Mouse (Mus musculus) forebrain, embryonic 11.5 days (tissue): ENCODE data around the gene Lep. TPM values are rescaled to one million over a fixed set of nuclear protein-coding genes. Genes with fewer than 3 reads are reported as not detected.
A peak's percentile ranks its signal among the peaks of the same experiment; 100 is the strongest.

Experiments used
- ATAC-seq: fragments of 200-750 bp; cut with Nextera tagmentation; replicated peaks from 2 replicates; pipeline ENCODE4 v1.8.0; 2017; ENCODE audit warnings: moderate TSS enrichment; ENCODE audit not compliant: low FRiP score
- DNase-seq: peaks from one replicate; pipeline ENCODE4 v3.0.0-alpha.2; 2017; ENCODE audit warnings: low spot score
- H3K27ac ChIP-seq: fragments of 300-500 bp; sonication (generic); 2 replicates; pipeline ENCODE4 v1.5.1; 2014; ENCODE audit warnings: low read depth, low read length
- H3K27me3 ChIP-seq: fragments of 300-500 bp; sonication (generic); 2 replicates; pipeline ENCODE4 v1.6.1; 2014; ENCODE audit warnings: mild to moderate bottlenecking, low read length, mixed read lengths; ENCODE audit not compliant: control insufficient read depth, insufficient read depth
- H3K36me3 ChIP-seq: fragments of 300-500 bp; sonication (generic); 2 replicates; pipeline ENCODE4 v1.6.1; 2014; ENCODE audit warnings: mild to moderate bottlenecking, low read length, moderate library complexity, mixed read lengths; ENCODE audit not compliant: control insufficient read depth, insufficient read depth
- H3K4me1 ChIP-seq: fragments of 300-500 bp; sonication (generic); replicated peaks from 2 replicates; pipeline ENCODE4 v1.6.1; 2014; ENCODE audit warnings: low read length, mixed read lengths; ENCODE audit not compliant: control insufficient read depth, insufficient read depth
- H3K4me2 ChIP-seq: fragments of 300-500 bp; sonication (generic); 2 replicates; pipeline ENCODE4 v1.6.1; 2014; ENCODE audit warnings: low read depth, mild to moderate bottlenecking, low read length, moderate library complexity, mixed read lengths; ENCODE audit not compliant: severe bottlenecking
- H3K4me3 ChIP-seq: fragments of 300-500 bp; sonication (generic); 2 replicates; pipeline ENCODE4 v1.5.1; 2014; ENCODE audit warnings: low read depth, low read length
- H3K9ac ChIP-seq: fragments of 300-500 bp; sonication (generic); 2 replicates; pipeline ENCODE4 v1.6.1; 2014; ENCODE audit warnings: low read length
- H3K9me3 ChIP-seq: fragments of 300-500 bp; sonication (generic); 2 replicates; pipeline ENCODE4 v1.6.1; 2016; ENCODE audit warnings: low read length, mixed read lengths; ENCODE audit not compliant: control insufficient read depth
- WGBS: fragments of 180-500 bp; shearing (Covaris S2); extraction: QIAGEN DNeasy Blood & Tissue Kit; methylation state at CpG from one replicate; pipeline ENCODE4 v1.1.7; 2014; 5-methylcytosine and 5-hydroxymethylcytosine counted together
- polyA plus RNA-seq: library from polyadenylated mRNA; unstranded; fragments of >200 nt; fragmentation: Nextera tagmentation; extraction: Ambion mirVana; gene quantifications from 2 replicates; pipeline ENCODE4 v1.2.1, GENCODE M21; 2014

Lep gene
- polyA plus RNA-seq, 1 experiment from 2014 or later = not detected

GRCm38 (mm10) chr6:29032411-29032810 lies 27.6 kb upstream of the Lep start:
- Histone ChIP-seq H3K4me2 (no peak overlapping the region), H3K27ac (no peak overlapping the region), H3K9me3 (no peaks in the 10 kb centered on the region), H3K27me3 (no peaks in the 10 kb centered on the region), H3K9ac (no peak overlapping the region), H3K4me1 (no peaks in the 10 kb centered on the region), H3K36me3 (no peaks in the 10 kb centered on the region), H3K4me3 (no peak overlapping the region)
- 90% methylated on average over 12 of the region's 12 CpGs for WGBS
- ATAC-seq = no peak
- DNase-seq = no peak

- ATAC-seq = no peak
- 69% methylated on average over 7 of the region's 7 CpGs for WGBS
- no peak overlapping the region for H3K27ac ChIP-seq
These were observed 25.9 kb upstream of the Lep start for GRCm38 (mm10) chr6:29033981-29034646.

GRCm38 (mm10) chr6:29036698-29037097 lies 23.3 kb upstream of the Lep start:
- DNase-seq = no peak
- Histone ChIP-seq H3K4me1 (no peaks in the 10 kb centered on the region), H3K27ac (no peak overlapping the region), H3K4me3 (no peak overlapping the region), H3K9ac (no peak overlapping the region), H3K27me3 (no peaks in the 10 kb centered on the region), H3K36me3 (no peaks in the 10 kb centered on the region), H3K9me3 (no peaks in the 10 kb centered on the region), H3K4me2 (no peak overlapping the region)
- WGBS = 60% methylated on average over 4 of the region's 4 CpGs
- ATAC-seq = no peak

More at GRCm38 (mm10) chr6:29033981-29034646, 25.9 kb upstream of the Lep start:
- Histone ChIP-seq H3K9ac (no peak overlapping the region), H3K9me3 (no peaks in the 10 kb centered on the region), H3K4me2 (no peak overlapping the region), H3K27me3 (no peaks in the 10 kb centered on the region), H3K4me3 (no peak overlapping the region), H3K4me1 (no peaks in the 10 kb centered on the region), H3K36me3 (no peaks in the 10 kb centered on the region)
- DNase-seq = peak; percentile 27

- no peak overlapping the region for H3K27ac ChIP-seq
- no peaks in the 10 kb centered on the region for H3K9me3 ChIP-seq
- H3K27me3 ChIP-seq = no peaks in the 10 kb centered on the region
- DNase-seq = no peak
- H3K4me3 ChIP-seq = no peak overlapping the region
- no peak for ATAC-seq
- no peak overlapping the region for H3K9ac ChIP-seq
- H3K4me1 ChIP-seq = no peaks in the 10 kb centered on the region
- 88% methylated on average over 2 of the region's 2 CpGs for WGBS
- no peaks in the 10 kb centered on the region for H3K36me3 ChIP-seq
- H3K4me2 ChIP-seq = no peak overlapping the region
These were observed 19.8 kb upstream of the Lep start for GRCm38 (mm10) chr6:29040266-29040665.

GRCm38 (mm10) chr6:29044029-29044428 lies 16.0 kb upstream of the Lep start:
- no peak overlapping the region for H3K9ac ChIP-seq
- no peaks in the 10 kb centered on the region for H3K36me3 ChIP-seq
- no peak overlapping the region for H3K27ac ChIP-seq
- H3K9me3 ChIP-seq = no peaks in the 10 kb centered on the region
- no peak for DNase-seq
- no peak overlapping the region for H3K4me2 ChIP-seq
- no peaks in the 10 kb centered on the region for H3K4me1 ChIP-seq
- H3K27me3 ChIP-seq = no peaks in the 10 kb centered on the region
- no peak overlapping the region for H3K4me3 ChIP-seq
- no peak for ATAC-seq

GRCm38 (mm10) chr6:29049926-29050325 lies 10.1 kb upstream of the Lep start:
- DNase-seq (no peak), ATAC-seq (no peak)
- Histone ChIP-seq H3K9ac (no peak overlapping the region), H3K4me2 (no peak overlapping the region), H3K4me1 (no peaks in the 10 kb centered on the region), H3K27me3 (no peaks in the 10 kb centered on the region), H3K9me3 (no peaks in the 10 kb centered on the region), H3K27ac (no peak overlapping the region), H3K36me3 (no peaks in the 10 kb centered on the region), H3K4me3 (no peak overlapping the region)
- 64% methylated on average over 5 of the region's 5 CpGs for WGBS

GRCm38 (mm10) chr6:29052188-29052587 lies 7.8 kb upstream of the Lep start:
- no peak for DNase-seq
- H3K4me2 ChIP-seq = no peak overlapping the region
- WGBS = 70% methylated on average over 9 of the region's 9 CpGs

GRCm38 (mm10) chr6:29053181-29053580 lies 6.8 kb upstream of the Lep start:
- H3K9ac ChIP-seq = no peak overlapping the region
- no peak overlapping the region for H3K4me2 ChIP-seq
- H3K9me3 ChIP-seq = no peaks in the 10 kb centered on the region
- H3K4me1 ChIP-seq = no peaks in the 10 kb centered on the region
- DNase-seq (no peak), ATAC-seq (no peak)
- H3K4me3 ChIP-seq = no peak overlapping the region
- no peaks in the 10 kb centered on the region for H3K36me3 ChIP-seq
- WGBS = 82% methylated on average over 7 of the region's 7 CpGs
- H3K27ac ChIP-seq = no peak overlapping the region
- H3K27me3 ChIP-seq = no peaks in the 10 kb centered on the region

More at GRCm38 (mm10) chr6:29052188-29052587, 7.8 kb upstream of the Lep start:
- H3K36me3 ChIP-seq = no peaks in the 10 kb centered on the region
- H3K4me3 ChIP-seq = no peak overlapping the region
- H3K4me1 ChIP-seq = no peaks in the 10 kb centered on the region
- H3K27me3 ChIP-seq = no peaks in the 10 kb centered on the region
- no peak overlapping the region for H3K9ac ChIP-seq
- ATAC-seq = no peak
- no peak overlapping the region for H3K27ac ChIP-seq
- no peaks in the 10 kb centered on the region for H3K9me3 ChIP-seq

GRCm38 (mm10) chr6:29056377-29056776 lies 3.6 kb upstream of the Lep start:
- Histone ChIP-seq H3K4me1 (no peaks in the 10 kb centered on the region), H3K9me3 (no peaks in the 10 kb centered on the region), H3K27ac (no peak overlapping the region), H3K9ac (no peak overlapping the region), H3K36me3 (no peaks in the 10 kb centered on the region), H3K27me3 (no peaks in the 10 kb centered on the region), H3K4me3 (no peak overlapping the region), H3K4me2 (no peak overlapping the region)
- no peak for DNase-seq
- 90% methylated on average over 7 of the region's 7 CpGs for WGBS
- ATAC-seq = no peak
